Mouse (Mus musculus) small intestine, adult 2 months (tissue): ENCODE data around the gene Cntn5.

ENCODE experiments used
- CTCF ChIP-seq: fragments of 200-500 bp; IDR thresholded peaks from 2 replicates; pipeline ENCODE4 v1.5.1; 2012; ENCODE audit warnings: low read depth, mild to moderate bottlenecking, control low read depth, inconsistent platforms, low read length, moderate library complexity, mixed read lengths; ENCODE audit not compliant: insufficient replicate concordance, insufficient read length; ENCODE audit errors: extremely low read depth
- POLR2A ChIP-seq: fragments of 200-500 bp; IDR thresholded peaks from 2 replicates; pipeline ENCODE4 v1.6.1; 2012; ENCODE audit warnings: low read depth, mild to moderate bottlenecking, control low read depth, inconsistent platforms, low read length, moderate library complexity

- TF ChIP-seq CTCF (no peak), POLR2A (no peak)
Observed at GRCm38 (mm10) chr9:10681181-10681580, 223.4 kb downstream of the Cntn5 start.
